Mouse (Mus musculus) stomach, embryonic 16.5 days (tissue): Measurements from ENCODE around the gene Mllt3. TPM values are rescaled to one million over a fixed set of nuclear protein-coding genes. Genes with fewer than 3 reads are reported as not detected.

ENCODE experiments used
- ATAC-seq: fragments of 200-750 bp; cut with Nextera tagmentation; 2 replicates; pipeline ENCODE4 v1.8.0; 2017; ENCODE audit warnings: moderate number of reproducible peaks, moderate TSS enrichment; ENCODE audit not compliant: insufficient read depth, low FRiP score
- H3K27ac ChIP-seq: fragments of 300-500 bp; sonication (generic); 2 replicates; pipeline ENCODE4 v1.5.1; 2014; ENCODE audit warnings: low read length
- H3K27me3 ChIP-seq: fragments of 300-500 bp; sonication (generic); 2 replicates; pipeline ENCODE4 v1.6.1; 2014; ENCODE audit warnings: low read length, control low read depth, mixed read lengths; ENCODE audit not compliant: control insufficient read depth, insufficient read depth
- H3K36me3 ChIP-seq: fragments of 300-500 bp; sonication (generic); 2 replicates; pipeline ENCODE4 v1.6.1; 2014; ENCODE audit warnings: low read length; ENCODE audit not compliant: control insufficient read depth, insufficient read depth
- H3K4me1 ChIP-seq: fragments of 300-500 bp; sonication (generic); 2 replicates; pipeline ENCODE4 v1.6.1; 2014; ENCODE audit warnings: low read length, control low read depth, mixed read lengths; ENCODE audit not compliant: control insufficient read depth, insufficient read depth
- H3K4me2 ChIP-seq: fragments of 300-500 bp; sonication (generic); 2 replicates; pipeline ENCODE4 v1.6.1; 2014; ENCODE audit warnings: low read depth, low read length, mixed read lengths
- H3K4me3 ChIP-seq: fragments of 300-500 bp; sonication (generic); replicated peaks from 2 replicates; pipeline ENCODE4 v1.5.1; 2014; ENCODE audit warnings: mild to moderate bottlenecking, low read length
- H3K9ac ChIP-seq: fragments of 300-500 bp; sonication (generic); 2 replicates; pipeline ENCODE4 v1.6.1; 2014; ENCODE audit warnings: low read length
- H3K9me3 ChIP-seq: fragments of 300-500 bp; sonication (generic); replicated peaks from 2 replicates; pipeline ENCODE4 v1.6.1; 2016; ENCODE audit warnings: low read length, control low read depth; ENCODE audit not compliant: control insufficient read depth
- WGBS: fragments of 180-500 bp; shearing (Covaris S2); extraction: QIAGEN DNeasy Blood & Tissue Kit; methylation state at CpG from one replicate; pipeline ENCODE4 v1.1.7; 2014; 5-methylcytosine and 5-hydroxymethylcytosine counted together
- polyA plus RNA-seq: library from polyadenylated mRNA; unstranded; fragments of >200 nt; fragmentation: Nextera tagmentation; extraction: Ambion mirVana; gene quantifications from 2 replicates; pipeline ENCODE4 v1.2.1, GENCODE M21; 2015

The Mllt3 gene
- 33.0 and 41.5 TPM in 2 replicates for polyA plus RNA-seq

- WGBS = under 1% methylated on average over 37 of the region's 37 CpGs
Measured at GRCm38 (mm10) chr4:88033216-88033653, at the start of gene Mllt3. TSS of gene Mllt3 (minus strand) at chr4:88033364.

GRCm38 (mm10) chr4:88082381-88082780 is 49.2 kb upstream of the Mllt3 start:
- no peaks in the 10 kb centered on the region for H3K36me3 ChIP-seq
- H3K27ac ChIP-seq = no peak overlapping the region
- no peak for ATAC-seq
- no peak overlapping the region for H3K4me3 ChIP-seq
- H3K9me3 ChIP-seq = no peaks in the 10 kb centered on the region
- WGBS = 74% methylated on average over 4 of the region's 4 CpGs
- no peak overlapping the region for H3K4me2 ChIP-seq
- no peaks in the 10 kb centered on the region for H3K27me3 ChIP-seq
- H3K9ac ChIP-seq = no peak overlapping the region
- no peaks in the 10 kb centered on the region for H3K4me1 ChIP-seq

More at GRCm38 (mm10) chr4:88033216-88033653, at the start of gene Mllt3:
- Histone ChIP-seq H3K9me3 (no peaks in the 10 kb centered on the region), H3K27ac (peak within 1 kb of the TSS; percentile 96), H3K4me2 (peak within 1 kb of the TSS; percentile 96), H3K4me3 (peak within 1 kb of the TSS; percentile 88), H3K9ac (peak within 1 kb of the TSS; percentile 91), H3K27me3 (no peaks in the 10 kb centered on the region), H3K36me3 (no peaks in the 10 kb centered on the region), H3K4me1 (peaks cover 7% of the 10 kb centered on the region)
- ATAC-seq = peak; percentile 96

- no peaks in the 10 kb centered on the region for H3K9me3 ChIP-seq
- H3K4me1 ChIP-seq = no peaks in the 10 kb centered on the region
- H3K36me3 ChIP-seq = no peaks in the 10 kb centered on the region
- 84% methylated on average over 3 of the region's 3 CpGs for WGBS
- H3K4me2 ChIP-seq = no peak overlapping the region
- H3K27me3 ChIP-seq = no peaks in the 10 kb centered on the region
- no peak for ATAC-seq
- H3K9ac ChIP-seq = no peak overlapping the region
- no peak overlapping the region for H3K4me3 ChIP-seq
- no peak overlapping the region for H3K27ac ChIP-seq
Measured at GRCm38 (mm10) chr4:88081885-88082284, 48.7 kb upstream of the Mllt3 start.

GRCm38 (mm10) chr4:88081417-88081816 is 48.3 kb upstream of the Mllt3 start:
- H3K4me3 ChIP-seq = no peak overlapping the region
- H3K27ac ChIP-seq = no peak overlapping the region
- no peaks in the 10 kb centered on the region for H3K36me3 ChIP-seq
- H3K4me2 ChIP-seq = no peak overlapping the region
- H3K9ac ChIP-seq = no peak overlapping the region
- ATAC-seq = no peak
- H3K4me1 ChIP-seq = no peaks in the 10 kb centered on the region
- H3K9me3 ChIP-seq = no peaks in the 10 kb centered on the region
- WGBS = 74% methylated on average over 5 of the region's 5 CpGs
- no peaks in the 10 kb centered on the region for H3K27me3 ChIP-seq

- 52% methylated on average over 3 of the region's 3 CpGs for WGBS
- H3K4me3 ChIP-seq = no peak overlapping the region
- H3K27ac ChIP-seq = no peak overlapping the region
- H3K27me3 ChIP-seq = no peaks in the 10 kb centered on the region
- no peak overlapping the region for H3K9ac ChIP-seq
- no peak for ATAC-seq
- no peak overlapping the region for H3K4me2 ChIP-seq
- no peaks in the 10 kb centered on the region for H3K36me3 ChIP-seq
- no peaks in the 10 kb centered on the region for H3K4me1 ChIP-seq
- H3K9me3 ChIP-seq = no peaks in the 10 kb centered on the region
Measured at GRCm38 (mm10) chr4:88078983-88079382, 45.8 kb upstream of the Mllt3 start.

- no peaks in the 10 kb centered on the region for H3K9me3 ChIP-seq
- no peak for ATAC-seq
- H3K27me3 ChIP-seq = no peaks in the 10 kb centered on the region
- no peaks in the 10 kb centered on the region for H3K4me1 ChIP-seq
- no peak overlapping the region for H3K4me3 ChIP-seq
- no peak overlapping the region for H3K9ac ChIP-seq
- no peaks in the 10 kb centered on the region for H3K36me3 ChIP-seq
- no peak overlapping the region for H3K27ac ChIP-seq
- WGBS = 60% methylated on average over 2 of the region's 2 CpGs
- no peak overlapping the region for H3K4me2 ChIP-seq
Measured at GRCm38 (mm10) chr4:88075388-88075787, 42.2 kb upstream of the Mllt3 start.

- 54% methylated on average over 8 of the region's 8 CpGs for WGBS
- no peak overlapping the region for H3K4me2 ChIP-seq
- 0 out of 2 replicates have a peak, but pooled peaks cover 2% of the 10 kb centered on the region for H3K9me3 ChIP-seq
- H3K36me3 ChIP-seq = no peaks in the 10 kb centered on the region
- no peaks in the 10 kb centered on the region for H3K27me3 ChIP-seq
- no peak for ATAC-seq
- H3K9ac ChIP-seq = no peak overlapping the region
- no peak overlapping the region for H3K27ac ChIP-seq
- 0 out of 2 replicates have a peak, but pooled peaks cover 2% of the 10 kb centered on the region for H3K4me1 ChIP-seq
- H3K4me3 ChIP-seq = no peak overlapping the region
Measured at GRCm38 (mm10) chr4:88046280-88046679, 13.1 kb upstream of the Mllt3 start.

- no peaks in the 10 kb centered on the region for H3K27me3 ChIP-seq
- WGBS = 38% methylated on average over 4 of the region's 4 CpGs
- no peak overlapping the region for H3K27ac ChIP-seq
- H3K9me3 ChIP-seq = 0 out of 2 replicates have a peak, but pooled peaks cover 2% of the 10 kb centered on the region
- H3K4me2 ChIP-seq = no peak overlapping the region
- no peak overlapping the region for H3K4me3 ChIP-seq
- H3K36me3 ChIP-seq = no peaks in the 10 kb centered on the region
- H3K9ac ChIP-seq = no peak overlapping the region
- H3K4me1 ChIP-seq = 0 out of 2 replicates have a peak, but pooled peaks cover 2% of the 10 kb centered on the region
- ATAC-seq = no peak
Measured at GRCm38 (mm10) chr4:88045151-88045550, 12.0 kb upstream of the Mllt3 start.

GRCm38 (mm10) chr4:88035361-88035760 is 2.2 kb upstream of the Mllt3 start:
- Histone ChIP-seq H3K27me3 (no peaks in the 10 kb centered on the region), H3K27ac (no peak overlapping the region), H3K36me3 (no peaks in the 10 kb centered on the region), H3K9ac (no peak overlapping the region), H3K4me3 (peak overlapping the region; percentile 30), H3K9me3 (no peaks in the 10 kb centered on the region), H3K4me1 (peaks cover 2% of the 10 kb centered on the region; the same call in 1 of the 2 replicates), H3K4me2 (peak overlapping the region; percentile 96)
- no peak for ATAC-seq
- under 1% methylated on average over 11 of the region's 11 CpGs for WGBS
